Mouse (Mus musculus) left cerebral cortex, adult 18-20 months (tissue): ENCODE measurements at regions not wholly inside any gene's neighbourhood (a gene's known extent, or its start where the extent isn't known, plus 50 kb on each side); places are given as distances from the start of the nearest gene placed in this dataset.

ENCODE experiments used
- DNase-seq, 2 experiments: peaks; one replicate each; pipeline ENCODE4 v3.0.0; 2021 to 2022; ENCODE audit warnings: low spot score in 2 of 2, mixed read lengths in 1 of 2

DNA sequence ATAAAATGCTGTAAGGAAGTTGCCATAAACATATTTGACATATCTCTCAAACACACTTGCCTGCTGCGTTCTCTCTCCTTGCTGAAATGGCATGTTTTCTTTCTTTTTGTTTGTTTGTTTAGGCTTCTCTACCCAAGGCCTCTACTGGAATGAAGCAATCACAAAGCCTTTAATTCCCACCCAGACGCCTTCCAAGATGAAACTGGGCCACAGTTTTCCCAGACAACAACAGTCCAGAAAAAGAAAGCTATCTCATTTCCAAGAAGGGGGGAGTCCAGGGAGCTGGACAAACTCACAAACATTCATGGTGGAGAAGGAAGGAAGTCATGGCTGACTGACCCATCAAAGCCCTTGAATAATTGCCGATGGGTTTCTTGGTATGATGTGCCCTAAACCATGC is 234.1 kb downstream of the Gm45692 start:
- DNase-seq, result no peak

DNA sequence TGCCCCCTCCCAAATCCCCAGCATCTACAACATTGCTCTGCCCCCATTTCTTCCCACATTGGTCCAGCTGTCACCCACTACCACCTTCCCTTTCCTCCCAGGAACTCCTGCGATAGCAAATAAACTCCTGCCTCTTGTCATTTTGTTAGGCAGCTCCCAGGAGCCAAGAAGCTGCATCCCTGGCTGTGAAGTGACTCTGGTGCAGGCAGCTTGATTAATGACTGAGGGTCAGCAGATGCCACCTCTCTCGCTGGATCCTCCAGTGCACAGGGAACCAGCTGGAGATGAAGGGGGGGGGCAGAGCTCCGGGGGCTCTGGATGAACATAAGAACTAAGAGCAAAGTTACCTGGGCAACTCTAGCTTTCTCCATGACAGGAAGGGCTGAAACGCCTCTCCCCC is 235.2 kb downstream of the Gm45692 start:
- DNase-seq, result no peak

DNA sequence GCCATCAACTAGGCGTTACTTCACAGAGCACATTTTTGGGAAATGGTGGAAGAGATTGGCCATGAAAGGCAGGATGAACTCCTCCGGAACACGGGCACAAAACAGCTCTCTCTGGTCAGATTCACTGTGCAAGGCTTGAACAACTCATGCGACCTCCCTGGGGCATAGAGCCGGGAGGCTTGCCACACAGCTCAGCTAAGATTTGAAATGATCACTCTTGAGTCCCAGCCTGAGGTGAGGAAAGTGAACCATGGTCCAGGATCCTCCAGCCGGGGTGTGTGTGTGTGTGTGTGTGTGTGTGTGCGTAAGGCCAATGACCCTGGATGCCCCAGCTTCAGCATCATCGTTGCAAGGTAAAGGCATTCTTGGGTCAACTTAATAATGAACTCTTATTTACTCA is 237.5 kb downstream of the Gm45692 start:
- no peak for DNase-seq

DNA sequence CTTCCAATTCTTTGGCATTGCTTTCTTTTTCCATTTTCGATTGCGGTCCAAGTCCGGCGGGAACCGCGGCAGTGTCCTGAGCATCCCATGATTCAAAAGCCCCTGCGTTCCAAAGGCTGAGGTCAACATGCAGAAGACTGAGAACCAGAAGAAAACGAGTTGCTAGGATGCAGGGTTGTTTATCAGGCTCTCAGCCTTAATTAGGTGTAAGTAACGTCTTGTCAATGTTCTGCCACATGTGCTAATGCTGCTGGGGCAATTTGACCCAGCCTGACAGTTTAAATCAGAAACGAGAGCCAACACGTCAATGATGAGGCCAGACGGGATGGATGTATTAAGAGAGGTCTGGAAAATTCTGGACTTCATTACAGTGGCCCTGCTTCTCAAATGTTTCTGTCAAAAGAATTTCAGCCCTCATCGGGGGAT is 239.4 kb downstream of the Gm45692 start:
- DNase-seq, result no peak

DNA sequence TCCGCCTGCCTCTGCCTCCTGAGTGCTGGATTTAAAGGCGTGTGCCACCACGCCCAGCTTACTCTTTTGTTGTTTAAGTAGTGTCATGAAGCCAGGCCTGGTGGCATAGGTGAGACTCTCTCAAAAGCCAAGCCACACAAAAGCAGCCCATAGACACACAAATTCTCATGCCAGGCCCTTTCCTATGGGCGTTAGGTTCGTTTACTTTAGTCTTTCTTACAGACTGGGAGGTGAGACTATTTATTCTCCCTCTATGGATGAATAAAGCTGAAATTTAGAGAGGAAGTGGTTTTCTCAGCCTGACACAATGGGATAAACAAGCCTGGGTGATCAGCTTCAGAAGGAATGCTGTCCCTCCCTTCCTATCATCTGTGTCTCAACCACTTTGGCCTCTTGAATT is 243.0 kb downstream of the Gm45692 start:
- no peak for DNase-seq

DNA sequence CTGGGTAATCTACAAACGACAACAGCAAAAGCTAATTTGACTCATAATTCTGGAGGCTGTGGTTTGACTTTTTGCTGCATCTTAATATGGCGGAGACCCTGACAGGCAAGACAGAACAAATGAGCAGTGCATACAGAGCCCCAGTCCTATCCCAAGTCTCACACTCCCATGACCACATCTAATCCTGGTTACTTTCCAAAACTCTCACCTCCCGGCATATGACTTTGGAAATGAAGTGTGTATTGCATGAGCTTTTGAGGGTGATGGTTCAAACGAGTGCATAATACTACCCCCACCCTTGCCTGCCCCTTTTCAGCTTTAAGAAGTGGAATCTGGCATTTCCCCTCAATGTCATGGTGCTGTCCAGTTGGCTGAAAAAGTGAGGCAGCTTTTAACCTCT is 244.3 kb downstream of the Gm45692 start:
- no peak for DNase-seq

DNA sequence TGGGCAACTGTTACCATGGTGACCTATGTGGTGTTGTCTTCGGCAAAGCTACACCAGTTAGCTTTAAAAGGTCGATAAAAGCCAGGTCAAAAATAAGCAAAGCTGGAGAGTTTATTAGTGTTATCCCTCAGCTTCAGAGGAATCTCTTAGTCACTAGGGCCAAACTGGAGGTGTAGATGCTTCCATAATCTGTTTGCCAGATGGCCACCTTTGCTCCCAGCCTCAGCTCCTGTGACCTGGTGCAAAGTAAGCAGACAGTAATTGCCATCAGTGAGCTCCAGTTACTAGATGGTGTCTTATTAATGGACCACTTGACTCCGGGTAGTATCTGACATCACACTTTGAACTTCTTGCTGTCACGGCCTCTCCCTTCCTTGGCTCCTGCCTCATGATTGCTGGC is 245.3 kb downstream of the Gm45692 start:
- DNase-seq, result no peak

DNA sequence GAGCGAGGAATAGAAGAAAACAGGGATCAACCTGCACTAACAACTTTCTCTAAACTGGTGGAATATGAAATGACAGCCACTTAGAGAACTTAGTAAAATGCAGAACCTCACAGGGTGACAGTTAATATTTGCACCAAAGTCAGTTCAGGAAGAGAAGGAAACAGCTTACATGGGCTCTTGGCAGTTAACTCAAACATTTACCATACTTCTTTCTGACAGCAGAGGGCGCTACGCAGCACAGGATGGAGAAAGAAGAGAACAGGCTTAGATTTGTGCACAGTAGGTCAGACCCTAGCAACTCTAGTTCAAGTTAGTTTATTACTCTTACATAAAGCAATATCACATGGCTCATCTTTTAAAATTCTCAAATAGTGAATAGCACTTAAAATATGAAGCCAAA is 261.3 kb downstream of the Gm45692 start:
- peak; percentile 70 to 83 for DNase-seq

DNA sequence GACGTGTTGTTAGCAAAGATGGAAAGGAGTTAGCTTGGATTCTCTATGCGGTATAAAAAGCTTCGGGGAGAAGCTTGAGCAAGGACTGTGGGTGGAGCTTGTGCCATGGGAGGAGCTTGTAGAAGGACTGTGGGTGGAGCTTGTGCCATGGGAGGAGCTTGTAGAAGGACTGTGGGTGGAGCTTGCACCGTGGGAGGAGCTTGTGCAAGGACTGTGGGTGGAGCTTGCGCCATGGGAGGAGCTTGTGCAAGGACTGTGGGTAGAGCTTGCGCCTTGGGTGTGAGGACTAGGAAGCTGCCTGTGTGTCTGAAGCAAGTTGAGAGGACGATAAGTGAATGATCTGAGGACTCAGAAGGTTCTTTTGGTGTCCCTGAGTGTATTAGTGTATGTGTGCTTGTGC is 263.1 kb downstream of the Gm45692 start:
- DNase-seq, result no peak

DNA sequence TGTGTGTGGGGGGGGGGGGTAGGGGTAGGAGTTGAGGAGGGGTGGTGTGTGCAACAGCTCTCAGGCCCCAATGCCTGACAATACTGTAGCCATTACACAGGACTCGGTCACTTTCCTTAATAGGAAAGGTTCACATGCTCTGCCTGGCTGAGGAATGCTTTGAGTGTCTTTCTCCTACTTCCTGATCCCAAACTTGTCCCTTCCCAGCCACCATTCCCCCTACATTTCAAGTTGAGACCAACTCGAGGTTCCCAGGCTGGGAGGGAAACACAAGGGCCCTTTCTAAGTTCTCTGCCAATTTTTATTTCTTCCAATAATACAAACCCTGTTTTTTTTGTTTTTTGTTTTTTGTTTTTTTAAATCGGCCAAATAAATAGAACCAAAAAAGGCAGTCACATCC is 264.6 kb downstream of the Gm45692 start:
- no peak for DNase-seq

DNA sequence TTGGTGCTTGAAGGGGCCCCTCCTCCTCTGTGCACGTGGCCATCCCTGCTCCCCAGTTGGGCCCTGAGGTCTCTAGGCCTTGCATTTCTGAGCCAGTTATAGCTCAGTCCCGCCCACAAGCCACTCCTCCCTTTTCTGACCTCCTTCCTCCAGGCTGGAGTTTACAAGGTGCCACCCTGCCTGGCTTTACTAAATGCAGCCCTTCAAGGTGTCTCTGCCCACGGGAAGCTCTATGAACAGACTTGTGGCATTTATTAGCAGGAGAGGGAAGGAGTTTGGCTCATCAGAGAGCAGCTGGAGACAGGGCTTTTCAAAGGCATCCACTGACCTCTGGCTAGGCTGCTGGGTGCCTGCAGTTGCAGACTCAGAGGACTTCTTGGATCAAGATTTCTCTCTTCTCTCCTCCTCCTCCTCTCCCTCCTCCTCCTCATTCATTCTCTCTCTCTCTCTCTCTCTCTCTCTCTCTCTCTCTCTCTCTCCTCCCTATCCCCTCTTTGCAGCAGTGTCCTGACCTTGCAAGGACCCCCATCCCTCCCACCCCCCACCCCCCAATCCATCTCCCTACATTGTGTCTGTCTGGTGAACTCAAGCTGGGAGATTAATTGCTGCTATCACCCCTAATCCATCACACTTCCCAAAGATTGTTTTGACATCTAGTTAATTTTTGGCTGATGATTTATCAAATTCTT is 265.1 kb downstream of the Gm45692 start:
- DNase-seq, result no peak

DNA sequence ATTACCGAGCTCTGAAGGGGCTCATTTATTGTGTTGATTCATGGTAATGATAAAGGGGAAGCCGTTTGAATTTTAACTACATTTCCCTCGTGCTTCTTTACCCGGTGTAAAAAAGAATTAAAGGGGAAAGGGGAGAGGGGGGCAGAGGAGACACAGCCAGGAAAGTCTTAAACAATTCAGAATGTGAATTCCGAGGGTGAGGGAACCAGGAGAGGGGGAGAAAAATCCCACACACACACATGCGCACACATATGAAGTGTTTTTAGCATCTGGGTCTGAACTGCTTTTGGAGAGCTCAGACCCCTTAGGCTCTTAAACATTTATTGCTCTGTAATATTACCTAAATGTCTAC is 265.6 kb downstream of the Gm45692 start:
- DNase-seq, result no peak

DNA sequence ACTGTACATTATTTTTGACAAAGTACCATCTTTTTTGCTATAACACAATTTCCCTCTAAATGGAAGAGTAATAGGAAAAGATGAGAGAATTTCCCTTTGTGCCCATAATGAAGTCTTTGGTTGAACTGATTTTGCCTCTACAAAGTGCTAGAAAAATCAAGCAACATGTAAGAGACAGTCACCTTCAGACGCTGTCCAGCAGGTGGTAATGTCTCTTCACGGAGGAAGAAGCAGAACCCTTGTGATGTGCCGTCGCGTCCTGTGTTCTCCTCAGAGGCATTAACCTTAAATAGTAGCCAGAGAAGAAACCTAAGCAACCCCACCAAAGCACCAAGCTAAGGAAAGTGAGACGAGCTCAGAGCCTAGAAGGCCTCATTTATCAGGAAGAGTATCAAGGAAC is 275.7 kb downstream of the Gm45692 start:
- no peak for DNase-seq

DNA sequence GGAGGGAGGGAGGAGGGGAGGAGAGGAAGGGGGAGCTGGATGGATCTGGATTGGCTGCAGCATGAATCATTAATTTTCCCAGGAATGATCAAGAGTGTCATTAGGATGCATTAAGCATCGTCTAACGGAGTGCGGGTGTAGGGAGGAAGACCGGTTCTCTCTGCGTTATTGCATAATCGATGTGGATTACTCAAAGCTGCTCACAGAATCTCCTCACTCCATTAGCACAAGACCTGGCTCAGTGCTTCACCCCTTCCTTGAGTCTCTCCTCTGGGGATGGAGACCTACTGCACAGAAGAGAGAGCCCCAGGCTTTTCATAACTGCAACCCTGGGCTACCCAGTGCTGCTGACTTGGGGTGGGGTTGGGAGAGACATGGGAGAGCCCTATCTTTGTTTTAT is 300.7 kb downstream of the Gm45692 start:
- no peak for DNase-seq

DNA sequence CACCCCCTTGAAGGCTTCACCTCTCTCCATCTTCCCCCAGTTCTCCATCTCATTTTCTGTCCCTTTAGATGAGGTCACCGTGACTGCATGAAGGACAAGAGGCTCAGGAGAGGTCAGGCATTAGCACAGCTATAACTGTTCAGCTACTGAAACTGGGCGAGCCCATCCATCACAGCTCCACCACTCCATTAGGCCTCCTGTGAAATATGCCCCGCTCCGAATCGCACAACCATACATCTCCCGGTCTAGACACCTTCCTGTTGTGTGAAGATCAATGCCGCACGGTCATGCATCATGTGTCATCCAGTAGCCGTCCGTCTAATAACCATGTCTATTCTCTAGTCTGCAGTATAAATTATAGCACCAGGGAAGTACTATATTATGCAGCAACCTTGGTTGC is 301.2 kb downstream of the Gm45692 start:
- no peak for DNase-seq

DNA sequence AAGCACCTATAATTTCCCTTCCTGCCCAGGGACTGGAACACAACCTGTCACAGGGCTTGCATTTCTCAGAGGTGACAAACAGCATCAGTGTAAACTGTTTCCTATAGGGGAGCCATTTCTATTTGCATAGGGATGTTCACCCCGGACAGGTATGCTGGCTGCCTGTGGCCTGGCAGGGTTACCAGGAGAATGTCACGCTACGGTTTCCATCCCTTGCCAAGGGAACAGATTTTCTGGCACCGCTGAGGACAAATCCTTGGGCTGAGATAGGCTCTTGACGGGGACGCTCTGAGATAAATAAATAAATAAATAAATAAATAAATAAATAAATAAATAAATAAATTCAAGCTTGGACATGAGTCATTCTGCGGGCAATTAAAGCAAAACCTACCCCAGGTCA is 308.0 kb downstream of the Gm45692 start:
- no peak for DNase-seq

DNA sequence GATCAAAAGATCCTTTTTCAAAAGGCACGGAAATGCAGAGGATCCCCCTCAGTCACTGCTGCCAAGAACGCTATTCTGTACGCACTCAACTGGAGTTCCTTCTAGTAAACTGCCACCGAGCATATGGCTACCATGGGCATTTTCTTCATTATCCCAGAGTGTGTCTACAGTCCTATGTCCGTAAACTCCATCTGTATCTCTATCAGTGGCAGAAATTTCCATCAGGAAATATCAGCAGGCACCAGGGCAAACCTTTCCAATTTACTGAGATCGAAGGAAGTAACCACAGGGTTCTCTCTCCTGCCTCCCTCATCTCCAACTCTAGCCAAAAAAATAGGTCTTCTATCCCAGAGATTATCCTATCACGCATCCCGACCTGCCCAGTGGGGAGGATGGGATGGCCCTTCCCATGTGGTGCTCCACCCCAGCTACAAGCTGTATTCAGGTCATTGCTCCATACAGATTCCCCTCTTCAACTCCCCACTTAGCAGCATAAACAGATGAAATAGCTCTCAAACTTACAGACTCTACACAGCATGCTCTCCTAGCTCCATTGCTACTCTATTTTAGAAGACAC is 310.5 kb downstream of the Gm45692 start:
- no peak for DNase-seq

DNA sequence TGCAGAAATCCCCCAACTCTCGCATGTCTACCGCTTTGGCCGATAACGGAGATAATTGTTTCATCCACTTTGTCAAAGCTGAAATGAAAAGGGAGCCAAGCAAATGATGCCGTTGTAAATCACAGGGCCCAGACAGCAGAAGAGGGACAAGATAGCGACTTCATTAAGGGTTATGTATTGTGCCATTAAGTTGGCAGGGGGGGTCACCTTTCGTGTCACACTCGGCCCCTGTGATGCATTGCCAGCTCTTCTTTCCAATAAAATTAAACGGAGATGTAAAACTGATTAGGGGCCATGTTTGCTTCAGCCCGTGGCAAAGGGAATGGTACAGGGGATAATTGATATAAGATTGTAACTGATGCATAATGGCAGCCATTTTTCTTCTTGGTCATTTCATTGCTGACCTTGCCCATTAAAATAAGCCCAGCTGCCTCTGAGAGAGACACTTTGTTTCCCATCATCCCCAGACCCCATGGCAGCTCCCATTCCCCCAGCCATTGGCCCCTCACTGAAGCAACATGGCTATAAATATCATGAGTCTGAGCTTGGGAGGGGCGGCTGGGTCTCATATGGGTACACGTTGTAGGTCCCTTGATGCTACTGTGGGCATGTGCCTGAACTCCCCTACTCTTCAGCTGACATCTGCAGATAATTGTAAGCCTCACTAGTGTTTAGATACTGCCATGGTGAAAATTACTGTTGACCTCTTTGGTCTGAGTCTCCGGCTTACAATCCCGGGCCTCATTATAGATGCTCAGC is 313.0 kb downstream of the Gm45692 start:
- DNase-seq, result no peak

DNA sequence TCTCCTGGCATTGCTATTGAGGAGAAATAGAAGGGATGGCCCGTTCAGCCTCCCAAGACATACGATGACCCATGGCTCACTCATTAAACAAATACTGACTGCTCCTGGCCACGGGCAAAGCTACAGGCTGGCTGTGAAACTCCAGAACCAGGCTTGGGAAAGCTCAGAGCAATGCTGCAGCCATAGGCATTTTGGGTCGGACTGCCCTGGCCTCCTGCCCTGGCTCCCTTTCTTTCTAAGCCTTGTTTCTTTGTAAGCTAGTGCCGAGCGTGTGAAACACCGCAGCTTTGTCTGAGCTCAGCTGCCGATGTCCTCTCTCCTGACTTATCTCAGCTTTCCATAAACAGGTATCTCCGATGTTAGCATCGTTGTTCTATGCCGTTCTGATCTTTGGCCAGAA is 316.9 kb downstream of the Gm45692 start:
- no peak for DNase-seq

DNA sequence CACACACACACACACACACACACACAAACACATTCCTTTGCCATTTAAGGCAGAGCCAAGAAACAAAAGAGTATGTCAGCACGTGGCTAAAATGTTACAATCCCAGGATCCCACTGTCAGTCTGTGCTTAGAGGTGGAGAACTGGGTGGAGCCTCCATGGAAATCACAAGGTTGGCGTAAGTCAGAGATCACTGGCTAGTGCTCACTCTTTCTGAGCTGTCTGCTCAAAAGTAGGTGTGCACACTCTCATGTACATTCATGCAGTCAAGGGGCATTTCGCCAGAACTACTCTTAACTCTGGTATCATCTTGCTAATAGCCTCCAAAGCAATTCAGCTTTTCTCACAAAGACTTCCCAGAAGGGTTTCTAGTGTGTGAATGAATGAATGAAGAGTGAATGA is 318.2 kb downstream of the Gm45692 start:
- DNase-seq, result no peak

DNA sequence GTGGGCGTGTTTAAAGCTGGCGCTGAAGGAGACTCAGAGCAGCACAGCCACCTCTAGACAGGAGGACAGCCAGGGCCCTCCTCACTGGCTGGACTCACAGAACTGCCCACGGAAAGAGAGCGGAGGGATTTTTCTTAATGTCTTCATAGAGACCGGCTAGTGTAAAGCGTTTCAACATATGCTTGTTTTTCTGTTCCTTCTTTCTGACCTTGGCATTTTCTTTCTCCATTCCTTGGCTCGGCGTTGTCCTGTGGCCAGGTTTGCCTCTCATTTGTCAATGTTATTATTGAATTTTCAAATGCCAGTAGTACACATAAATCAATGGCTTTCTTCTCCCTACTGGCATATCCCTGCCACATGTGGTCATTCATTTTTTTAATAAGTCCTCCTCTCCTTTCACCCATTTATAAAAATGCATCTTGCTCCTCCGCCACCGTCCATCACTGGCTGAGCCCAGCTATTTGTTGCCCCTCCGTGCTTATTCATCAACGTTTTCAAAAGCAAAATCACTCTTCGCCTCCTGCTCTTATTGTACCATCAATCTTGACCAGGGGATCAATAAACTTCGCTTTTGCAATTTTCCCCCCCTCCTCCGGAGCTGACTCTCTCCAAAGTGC is 319.0 kb downstream of the Gm45692 start:
- no peak for DNase-seq

DNA sequence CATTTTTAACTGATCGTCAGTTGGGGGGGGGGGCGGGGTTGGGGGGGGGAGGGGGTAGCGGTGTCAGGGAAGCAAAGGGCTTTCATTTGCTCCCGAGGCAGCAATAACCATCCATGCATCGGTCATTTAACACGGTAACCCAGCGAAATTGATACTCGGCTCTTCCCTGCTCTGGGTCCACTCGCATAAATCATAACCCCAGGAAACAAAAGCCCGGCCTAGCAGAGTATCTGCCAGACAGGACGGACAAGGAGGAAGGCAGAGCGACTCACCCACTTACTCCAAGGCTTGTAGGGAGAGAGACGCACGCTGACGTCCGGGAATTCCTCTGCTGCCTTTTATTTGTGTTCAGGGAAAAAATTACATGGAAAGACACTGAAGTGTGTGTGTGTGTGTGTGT is 319.5 kb downstream of the Gm45692 start:
- no peak for DNase-seq
